Mouse (Mus musculus) neutrophil, adult 5-6 weeks (primary cell): Measurements from ENCODE around the gene Mtmr10. TPM values are rescaled to one million over a fixed set of nuclear protein-coding genes. Genes with fewer than 3 reads are reported as not detected.

Experiments used
- ATAC-seq: fragments of 151-379, 151-347 bp; 2 replicates; pipeline ENCODE4 v1.8.0; 2017; ENCODE audit warnings: mild to moderate bottlenecking, moderate TSS enrichment; ENCODE audit not compliant: insufficient number of reproducible peaks, poor library complexity, low FRiP score, severe bottlenecking; ENCODE audit errors: extremely low read depth
- total RNA-seq: library from RNA; stranded (forward); fragments of 200-1000 nt; gene quantifications from 2 replicates; pipeline ENCODE4 v1.2.3, GENCODE M21; 2017

Gene Mtmr10
- total RNA-seq, 1 experiment from 2014 or later: 13.3 TPM

DNA sequence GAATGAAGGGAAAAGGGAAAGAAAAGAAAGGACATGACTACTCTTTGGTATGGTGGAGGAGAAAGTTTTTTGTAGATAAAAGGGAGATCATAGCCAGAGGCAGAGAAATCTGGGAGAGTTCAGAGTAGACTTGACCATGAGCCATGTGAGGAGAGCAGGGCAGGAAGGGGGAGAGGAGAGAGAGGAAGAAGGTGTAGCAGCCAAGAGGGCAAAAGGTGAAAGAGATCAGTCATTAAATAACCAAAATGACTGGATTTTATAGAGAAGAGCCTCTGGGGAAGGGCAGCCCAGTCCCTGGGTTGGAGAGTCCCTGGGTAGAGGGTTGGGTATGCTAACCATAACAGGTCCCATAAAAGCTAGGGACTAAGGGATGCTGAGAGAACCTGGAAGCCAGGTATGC is 887 bp upstream of the Mtmr10 start:
- no peak for ATAC-seq

GRCm38 (mm10) chr7:64289416-64289815 is 2.0 kb downstream of the Mtmr10 start:
- ATAC-seq: no peak

- no peak for ATAC-seq
These were observed 3.0 kb downstream of the Mtmr10 start for GRCm38 (mm10) chr7:64290431-64290830.

GRCm38 (mm10) chr7:64291722-64292121 is 4.3 kb downstream of the Mtmr10 start:
- ATAC-seq: no peak

DNA sequence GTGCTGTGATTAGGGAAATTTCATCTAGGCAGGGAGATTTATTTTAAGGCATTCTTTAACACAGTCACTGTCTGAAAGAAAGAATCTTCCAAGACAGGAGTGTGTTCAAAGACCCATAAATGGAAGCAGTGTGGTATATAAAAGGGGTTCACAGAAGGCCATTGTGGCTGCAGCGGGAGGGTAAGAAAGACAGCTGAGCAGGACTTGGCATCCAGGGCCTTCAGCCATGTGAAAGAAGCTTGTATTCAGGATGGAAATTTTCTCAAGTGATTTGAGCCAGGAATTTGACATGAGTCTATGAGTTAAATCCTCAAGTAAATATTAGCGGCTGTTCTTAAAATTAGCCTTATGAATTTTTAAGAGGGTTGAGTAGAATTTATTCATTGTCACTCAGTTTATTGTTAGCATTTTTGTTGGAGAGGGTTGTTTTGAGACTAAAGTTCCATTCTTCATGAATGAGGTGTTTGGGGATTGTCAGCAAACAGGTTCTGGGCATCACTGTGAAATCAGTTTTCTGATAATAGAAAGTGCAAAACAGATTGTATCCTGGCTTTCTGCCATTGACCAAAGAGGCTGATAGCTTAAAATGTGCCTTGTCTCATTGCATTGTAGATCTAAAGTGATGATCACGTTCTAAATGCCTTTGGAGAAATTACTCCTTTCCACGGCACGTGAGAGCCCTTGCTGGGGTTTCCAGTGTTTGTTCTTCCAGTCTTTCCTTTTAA is 9.0 kb downstream of the Mtmr10 start:
- no peak for ATAC-seq

GRCm38 (mm10) chr7:64310241-64310640 is 22.8 kb downstream of the Mtmr10 start:
- no peak for ATAC-seq

- no peak for ATAC-seq
These were observed 23.3 kb downstream of the Mtmr10 start for GRCm38 (mm10) chr7:64310756-64311155.

DNA sequence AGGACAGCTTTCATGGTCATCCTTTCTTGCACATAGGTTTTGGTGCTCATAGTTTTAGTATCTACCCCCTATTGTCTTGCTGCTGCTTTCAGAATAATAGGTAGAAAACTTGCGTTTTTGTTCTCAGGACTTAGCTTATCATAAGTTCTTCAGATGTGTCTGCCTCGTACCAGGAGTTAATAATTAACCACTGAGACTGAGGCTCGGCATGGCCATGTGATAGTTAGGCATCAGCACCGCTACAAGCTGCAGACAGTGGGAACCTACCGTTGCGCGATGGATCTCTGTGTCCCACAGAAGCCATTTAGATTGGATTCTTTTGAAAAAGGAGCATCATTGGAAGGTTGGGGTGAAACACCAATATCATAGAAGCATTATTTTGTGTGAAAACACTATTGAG is 25.4 kb downstream of the Mtmr10 start:
- no peak for ATAC-seq

DNA sequence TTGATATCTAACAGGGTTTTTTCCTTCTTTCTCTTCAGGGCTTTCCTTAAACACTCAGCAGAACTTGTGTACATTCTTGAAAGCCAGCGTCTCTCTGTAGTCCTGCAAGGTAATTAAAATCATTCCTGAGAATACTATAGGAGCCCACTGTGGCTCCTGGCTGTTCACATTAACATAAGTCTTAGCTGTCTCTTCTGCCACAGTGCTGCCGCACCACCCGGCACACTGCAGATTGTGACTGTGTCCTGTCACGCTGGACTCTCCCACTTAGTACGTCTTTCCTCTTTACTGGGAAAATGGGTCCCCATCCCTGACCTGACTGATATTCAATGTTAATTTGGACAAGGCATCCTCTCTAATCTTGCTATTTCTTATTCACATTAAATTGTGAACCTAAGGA is 33.7 kb downstream of the Mtmr10 start:
- no peak for ATAC-seq

DNA sequence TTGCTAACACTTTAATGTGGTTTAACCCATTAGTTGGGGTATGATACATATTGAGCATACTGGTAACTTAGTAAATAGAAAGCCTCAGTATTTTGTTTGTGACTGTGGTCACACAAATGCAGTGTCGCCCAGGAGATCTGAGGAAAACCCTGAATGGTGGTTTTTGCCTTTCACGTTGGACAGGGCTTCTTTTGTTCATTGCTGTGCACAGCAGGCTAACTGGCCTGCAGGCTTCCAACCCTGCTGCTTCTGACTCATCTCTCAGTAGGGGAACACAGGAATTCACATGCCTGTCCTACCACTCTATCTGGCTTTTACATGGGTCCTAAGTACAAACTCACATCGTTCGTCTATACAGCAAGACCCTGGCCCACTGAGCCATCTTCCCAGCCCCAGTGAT is 34.2 kb downstream of the Mtmr10 start:
- ATAC-seq: no peak

- ATAC-seq: peak; percentile 95
These were observed 39.4 kb downstream of the Mtmr10 start for GRCm38 (mm10) chr7:64326892-64327291.

DNA sequence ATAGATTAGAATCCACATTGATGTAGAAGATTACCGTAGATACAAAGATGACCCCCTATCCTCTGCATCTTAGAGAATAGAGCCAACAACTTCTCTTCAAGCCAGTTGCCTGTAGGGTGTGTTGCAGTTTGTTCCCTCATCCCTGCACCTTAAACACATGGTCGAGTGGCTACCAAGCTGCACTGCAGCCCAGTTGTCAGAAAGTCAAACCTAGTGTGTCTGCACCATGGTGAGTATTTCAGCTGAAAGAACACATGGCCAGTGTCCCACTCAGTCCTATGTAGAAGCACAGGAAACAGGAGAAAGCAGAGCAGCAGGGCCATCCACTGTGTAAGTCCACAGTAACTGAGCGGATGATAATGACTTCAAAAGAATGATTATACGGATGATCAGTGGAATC is 40.0 kb downstream of the Mtmr10 start:
- ATAC-seq: no peak

- ATAC-seq: no peak
These were observed 43.9 kb downstream of the Mtmr10 start for GRCm38 (mm10) chr7:64331309-64331708.

DNA sequence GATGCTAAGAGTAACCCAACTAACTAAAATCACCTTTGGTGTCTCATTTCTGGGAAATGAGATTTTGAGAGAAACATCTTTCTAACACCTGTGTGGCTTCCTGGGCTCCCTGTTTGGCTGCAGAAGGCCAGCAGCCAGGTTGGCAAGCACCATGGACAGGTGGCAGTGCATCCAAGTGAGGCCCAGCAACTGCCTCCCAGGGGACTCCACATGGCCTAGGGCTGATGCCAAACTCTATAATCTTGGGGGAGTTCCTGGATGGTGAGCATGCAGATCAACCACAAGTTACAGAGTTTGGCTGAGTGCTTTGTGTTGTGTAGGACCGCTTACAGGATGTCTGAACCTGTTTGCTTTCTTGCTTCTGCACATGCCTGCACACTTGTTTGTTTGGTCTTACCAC is 45.2 kb downstream of the Mtmr10 start:
- ATAC-seq: no peak

DNA sequence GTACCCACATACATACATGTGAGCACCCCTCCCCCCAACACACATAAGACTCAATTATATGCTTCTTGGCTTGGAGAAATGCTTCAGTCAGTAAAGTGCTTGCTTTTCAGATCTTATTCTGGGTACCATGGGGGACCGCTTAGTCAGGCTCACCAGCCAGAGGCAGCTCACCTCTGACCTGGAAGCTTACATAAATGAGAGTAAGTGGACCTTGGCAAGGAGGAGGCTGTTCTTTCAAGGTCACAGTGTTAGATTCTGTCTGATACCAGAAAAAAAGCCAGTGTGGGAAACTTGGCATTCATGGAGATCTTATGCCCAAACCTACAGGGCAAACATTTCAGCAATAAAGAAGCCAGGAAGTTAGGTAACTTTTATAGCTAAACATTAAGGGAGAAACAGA is 60.4 kb downstream of the Mtmr10 start:
- no peak for ATAC-seq

DNA sequence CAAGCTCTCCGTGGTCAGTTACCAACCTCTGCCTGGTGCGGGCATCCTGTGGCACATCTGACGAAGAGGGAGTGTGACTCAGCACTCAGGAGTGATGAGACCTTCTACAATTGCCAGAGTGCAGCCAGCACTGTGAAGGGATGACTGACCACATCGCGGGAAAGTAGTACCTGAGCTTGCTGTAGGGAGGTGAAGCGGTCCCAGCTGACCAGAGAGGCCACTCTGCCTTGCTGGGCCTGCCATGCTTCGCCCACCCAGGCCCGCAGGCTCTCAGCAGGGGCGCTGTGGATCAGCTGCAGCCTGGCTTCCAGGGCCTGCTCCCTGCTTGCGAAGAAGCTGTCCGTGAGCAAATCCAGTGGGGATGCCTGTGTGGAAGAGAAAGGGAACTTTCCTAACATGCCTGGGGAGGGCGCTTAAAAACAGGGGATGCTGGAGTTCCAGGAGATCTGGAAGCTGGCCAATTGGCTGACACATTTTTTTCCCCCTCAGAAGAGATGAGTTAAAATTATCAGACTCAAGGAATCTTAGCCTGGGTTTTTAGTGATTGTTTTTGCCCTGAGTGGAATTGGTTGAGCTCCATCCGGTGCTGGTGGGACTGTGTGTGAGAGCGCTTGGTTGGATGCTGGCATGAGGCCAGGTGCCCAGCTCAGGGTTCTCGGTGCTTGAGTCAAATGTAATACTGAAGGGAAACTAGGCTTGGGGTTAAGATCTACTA is 61.9 kb downstream of the Mtmr10 start:
- no peak for ATAC-seq

GRCm38 (mm10) chr7:64351087-64351486 is 63.6 kb downstream of the Mtmr10 start:
- ATAC-seq: no peak

DNA sequence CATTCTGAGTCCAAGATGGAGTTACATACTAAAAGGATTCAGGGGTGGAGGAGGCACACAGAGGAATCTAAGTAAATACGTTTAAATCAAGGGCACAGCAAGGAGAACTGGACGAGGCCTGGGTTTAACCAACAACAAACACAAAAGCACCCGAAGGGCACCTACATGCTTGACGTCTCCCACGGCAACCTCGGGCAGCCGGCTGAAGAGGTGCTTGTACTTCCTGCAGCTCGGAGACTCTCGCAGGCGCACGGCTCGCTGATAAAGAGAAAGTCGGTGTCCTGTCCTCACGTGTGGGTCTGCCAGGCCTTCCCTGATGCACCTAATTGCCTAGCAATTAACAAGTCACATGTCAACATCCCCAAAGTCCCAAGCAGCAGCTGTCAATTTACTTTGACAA is 66.8 kb downstream of the Mtmr10 start:
- ATAC-seq: no peak

DNA sequence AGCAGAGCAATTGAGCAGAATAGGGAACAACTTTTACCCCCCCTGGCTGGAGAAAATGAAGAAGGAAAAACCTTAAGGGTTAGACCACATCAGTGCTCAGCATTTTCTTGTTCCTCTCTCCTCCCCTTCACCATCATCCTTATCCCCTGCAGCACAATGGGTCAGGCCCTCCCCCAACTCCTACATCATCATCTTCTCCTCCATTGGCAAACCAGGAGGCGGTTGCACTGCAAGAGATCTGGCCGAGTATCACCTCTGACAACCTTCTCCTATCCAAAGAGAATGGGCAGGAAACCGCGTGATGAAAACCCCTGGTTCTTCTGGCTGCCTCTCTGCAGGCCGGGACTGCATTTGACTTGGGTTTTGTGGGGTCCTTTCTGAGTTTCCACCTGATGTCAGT is 69.2 kb downstream of the Mtmr10 start:
- no peak for ATAC-seq

- no peak for ATAC-seq
These were observed 70.0 kb downstream of the Mtmr10 start for GRCm38 (mm10) chr7:64357405-64357804.

DNA sequence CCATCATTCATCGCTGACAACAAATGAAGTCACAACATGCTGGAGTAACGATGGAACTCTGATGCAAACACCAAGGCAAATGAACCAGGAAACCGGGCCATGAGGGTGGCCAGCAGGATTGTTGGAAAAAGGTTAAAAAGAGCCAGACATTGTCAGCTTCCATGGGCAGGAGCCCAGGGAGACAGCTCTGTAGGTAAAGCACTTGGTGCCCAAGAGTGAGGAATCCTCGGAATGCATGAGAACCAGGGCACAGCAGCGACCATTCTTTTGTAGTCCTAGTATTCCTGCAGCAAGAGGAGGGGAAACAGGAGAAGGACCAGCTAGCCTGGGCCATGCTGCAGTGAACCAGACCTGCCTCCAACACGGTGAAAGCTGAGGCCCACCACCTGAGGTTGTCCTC is 71.2 kb downstream of the Mtmr10 start:
- ATAC-seq: no peak
